Mouse (Mus musculus): ENCODE data around the gene Smarcc2.

The Smarcc2 gene

DNA sequence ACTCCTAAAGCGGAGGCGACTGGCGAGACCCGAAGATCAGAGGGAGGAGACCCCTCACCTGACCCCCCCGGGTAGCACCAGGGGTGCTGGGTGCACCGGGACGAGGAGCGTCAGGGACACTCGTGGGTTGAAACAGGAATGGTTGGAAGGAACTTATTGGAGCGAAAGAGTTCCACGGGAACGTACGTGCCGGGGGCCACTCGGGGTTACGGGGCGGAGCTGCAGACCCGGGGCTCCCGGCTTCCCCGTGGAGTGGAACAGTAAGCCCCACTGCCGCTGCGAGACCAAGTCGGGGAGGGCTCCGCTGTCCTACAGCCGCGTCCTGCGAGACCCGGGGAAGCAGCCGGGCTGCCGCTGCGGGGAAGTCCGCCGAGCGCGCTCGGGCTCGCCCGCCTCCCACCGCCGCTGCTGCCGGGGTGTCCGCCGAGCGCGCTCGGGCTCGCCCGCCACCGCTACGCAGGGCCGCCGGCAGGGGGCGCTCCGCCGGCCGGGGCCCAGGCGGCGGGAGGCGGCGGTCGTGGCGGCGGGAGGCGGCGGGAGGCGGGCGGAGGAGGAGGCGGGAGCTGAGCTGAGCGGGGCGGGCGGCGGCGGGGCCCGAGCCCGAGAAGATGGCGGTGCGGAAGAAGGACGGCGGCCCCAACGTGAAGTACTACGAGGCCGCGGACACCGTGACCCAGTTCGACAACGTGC lies at the start of gene Smarcc2:
Smarcc2 (plus strand) TSS at position 530 of the 690 bp plus-strand sequence.
- peak; percentile 89 for DNase-seq

DNA sequence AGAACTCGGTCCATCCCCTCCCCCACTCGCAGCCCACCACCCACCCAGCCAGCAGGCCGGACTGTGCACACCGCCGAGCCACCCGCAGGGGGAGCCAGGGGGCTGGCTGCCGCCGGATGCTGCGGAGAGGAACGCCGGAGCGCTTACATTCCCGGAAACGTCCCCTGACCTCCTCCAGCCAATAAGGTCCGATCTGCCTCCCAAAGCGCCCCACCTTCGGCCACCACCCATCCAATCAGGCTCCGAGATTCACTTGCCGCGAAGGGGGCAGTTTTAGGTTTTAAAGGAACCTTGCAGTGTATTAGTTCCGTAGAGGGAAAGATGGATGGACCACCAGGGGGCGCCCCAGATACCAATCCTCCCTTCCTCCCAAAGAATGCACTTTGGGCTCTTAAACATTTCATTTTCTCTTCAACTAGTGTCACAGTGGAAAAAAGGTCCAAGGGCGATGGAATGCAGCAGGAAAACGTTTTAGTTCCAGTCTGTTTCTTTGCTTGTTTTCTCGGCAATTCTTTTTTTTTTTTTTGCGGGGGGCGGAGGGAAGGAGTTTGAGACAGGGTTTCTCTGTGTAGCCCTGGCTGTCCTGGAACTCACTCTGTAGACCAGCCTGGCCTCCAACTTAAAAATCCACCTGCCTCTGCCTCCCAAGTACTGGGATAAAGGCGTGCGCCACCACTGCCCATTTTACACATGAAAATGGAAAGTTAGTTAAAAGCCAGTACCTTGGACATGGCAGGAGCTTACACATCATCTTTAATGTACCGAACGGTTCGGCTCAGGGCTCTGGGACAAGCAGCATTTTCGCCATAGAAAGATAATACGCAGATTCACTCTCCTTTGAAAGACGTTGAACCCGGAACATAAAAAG lies 49.1 kb upstream of the Smarcc2 start:
- peak; percentile 99 for DNase-seq

DNA sequence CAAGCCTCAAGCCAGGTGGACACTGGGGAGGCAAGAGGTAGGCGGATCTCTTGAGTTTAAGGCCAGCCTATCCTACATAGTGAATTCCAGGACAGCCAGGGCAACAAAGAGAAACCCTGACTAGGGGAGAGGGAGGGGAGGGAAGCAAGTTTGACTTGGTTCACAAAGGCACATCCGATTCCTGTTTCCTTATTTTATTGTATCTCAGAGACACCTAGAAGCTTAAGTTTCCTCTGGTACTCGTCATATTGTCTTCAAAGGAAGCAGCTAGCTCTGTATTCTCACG lies 48.5 kb upstream of the Smarcc2 start:
- no peak for DNase-seq

DNA sequence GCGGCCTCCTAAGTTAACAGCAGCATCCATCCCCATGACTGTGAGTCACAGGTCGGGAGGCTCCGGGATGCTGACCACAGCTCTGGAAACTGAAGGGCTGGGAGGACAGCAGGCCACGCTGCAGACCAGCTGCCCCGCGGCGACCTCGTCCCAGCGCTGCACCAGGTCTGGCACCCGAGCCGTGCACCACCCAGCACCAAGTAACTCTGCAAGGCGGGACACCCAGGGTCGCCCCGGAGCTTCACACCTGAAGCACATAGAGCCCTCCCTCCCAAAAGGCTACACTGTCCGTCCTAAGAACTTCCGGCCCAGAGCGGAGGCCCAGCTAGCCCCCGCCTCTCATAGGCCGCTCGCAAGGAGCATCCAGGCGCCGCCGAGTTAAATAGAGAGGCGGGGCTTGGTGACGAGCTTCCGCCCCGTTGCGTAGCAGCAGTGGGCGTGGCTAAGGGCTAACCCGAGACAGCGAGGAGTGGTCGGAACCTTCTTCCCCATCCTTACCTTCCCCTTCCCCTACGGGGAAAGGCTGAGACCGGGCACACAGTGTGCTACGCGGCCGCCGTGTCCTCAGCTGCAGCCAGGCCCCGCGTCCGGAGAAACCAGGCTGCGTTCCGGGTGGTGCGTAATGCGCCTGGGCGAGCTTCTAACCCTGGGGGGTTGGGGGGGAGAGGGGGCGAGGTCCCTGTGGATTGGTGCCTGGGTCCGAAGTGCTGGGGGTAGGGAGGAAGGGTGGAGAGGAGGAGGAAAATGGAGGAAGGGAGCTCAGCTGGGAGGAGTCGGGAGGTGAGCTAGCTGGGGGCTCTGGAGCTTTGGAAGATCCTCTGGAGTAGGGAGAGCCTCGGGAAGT lies 47.6 kb upstream of the Smarcc2 start, which contains the start of the genes Nabp2 and Rnf41:
Nabp2 (minus strand) TSS at position 282 of the 844 bp plus-strand sequence.
Rnf41 (plus strand) TSS at position 447 of the 844 bp plus-strand sequence.
- DNase-seq = peak; percentile 98

DNA sequence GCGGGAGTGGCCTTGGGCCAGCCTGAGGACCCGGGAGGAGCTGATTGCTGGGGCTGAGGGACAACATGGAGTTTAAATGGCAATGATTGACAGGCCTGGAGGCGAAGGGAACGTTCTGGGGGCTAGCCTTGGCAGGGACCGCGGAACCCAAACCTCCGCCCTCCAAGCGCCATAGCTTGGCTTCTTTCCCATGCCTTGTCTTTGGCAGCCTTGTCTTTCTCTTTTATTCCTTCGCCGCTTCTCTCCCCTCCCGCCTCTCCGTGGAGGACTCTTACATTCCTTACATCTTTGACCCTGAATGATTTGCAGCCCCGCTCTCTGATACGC lies 47.0 kb upstream of the Smarcc2 start:
- peak; percentile 73 for DNase-seq

DNA sequence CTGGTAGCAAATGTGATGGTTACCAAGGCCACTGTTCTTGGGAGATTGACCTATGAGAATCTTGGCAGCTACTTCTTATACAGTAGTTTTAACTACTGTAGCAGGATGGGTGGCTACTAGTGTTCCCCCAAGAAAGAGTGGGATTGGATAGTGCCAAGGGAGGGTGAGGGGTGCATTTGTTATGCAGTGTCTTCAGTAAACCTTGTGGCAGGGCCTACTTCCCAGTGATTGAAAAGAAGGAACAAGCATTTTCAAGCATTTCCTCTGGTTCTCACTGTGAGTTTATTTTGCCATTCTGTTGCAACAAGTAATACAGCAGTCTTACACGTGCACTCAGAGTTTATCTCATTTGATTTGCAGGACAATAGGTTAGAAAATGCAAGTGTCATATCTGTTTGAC lies 46.5 kb upstream of the Smarcc2 start:
- no peak for DNase-seq

DNA sequence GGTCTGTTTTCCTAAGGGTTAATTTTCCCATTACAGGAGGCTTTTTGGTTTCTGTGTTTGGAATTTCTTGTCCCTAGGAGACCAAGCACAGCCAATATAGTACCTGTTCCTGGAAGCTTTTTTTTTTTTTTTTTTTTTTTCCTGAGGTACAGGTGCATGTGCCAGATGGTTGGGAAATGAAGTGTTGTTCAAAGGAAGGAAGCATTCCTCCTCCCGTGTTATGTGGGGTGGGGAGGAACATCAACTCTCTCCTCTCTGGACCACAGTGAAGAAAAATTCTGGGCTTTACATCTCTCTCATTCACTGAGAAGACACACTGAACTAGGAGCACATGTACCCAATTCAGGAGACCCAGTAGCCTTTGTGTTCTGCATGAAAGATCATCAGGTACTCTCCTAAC lies 46.0 kb upstream of the Smarcc2 start:
- no peak for DNase-seq

DNA sequence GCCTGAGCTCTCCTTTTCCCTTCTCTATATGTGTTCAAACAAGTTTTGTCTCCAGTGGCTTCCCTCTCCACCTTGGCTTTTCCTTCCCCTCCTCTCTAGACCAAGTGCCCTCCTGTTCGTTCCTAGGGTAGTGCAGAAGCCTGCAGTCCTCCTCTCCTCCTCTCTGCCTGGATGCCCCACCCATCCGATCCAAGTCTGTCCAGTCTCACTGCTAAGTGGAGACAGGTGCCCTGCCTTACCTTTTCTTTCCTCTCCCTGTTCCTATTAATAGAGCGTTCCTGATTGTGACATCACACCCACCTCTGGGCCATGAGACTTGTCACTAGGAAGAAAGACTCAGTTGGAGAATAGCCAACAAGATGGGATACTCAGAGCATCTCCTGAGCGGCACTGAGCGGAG lies 44.2 kb upstream of the Smarcc2 start:
- no peak for DNase-seq

DNA sequence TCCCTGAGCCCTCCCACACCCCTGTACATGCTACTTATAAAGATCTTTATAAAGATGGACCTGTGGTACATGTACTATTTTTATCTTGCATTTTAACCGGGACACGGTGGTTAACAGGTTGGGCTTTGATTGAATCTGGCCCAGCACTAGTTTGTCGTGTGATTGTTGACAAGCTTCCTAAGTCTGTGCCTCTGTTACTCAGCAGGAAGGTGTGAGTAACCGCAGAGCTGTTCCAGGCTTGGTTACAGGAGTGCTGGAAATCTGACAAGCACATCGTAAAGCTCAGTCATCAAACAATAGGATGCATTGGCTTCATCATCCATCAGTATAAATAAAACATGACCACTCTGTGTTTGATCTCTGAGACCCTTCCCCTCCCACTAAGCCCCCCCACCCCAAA lies 36.6 kb upstream of the Smarcc2 start:
- no peak for DNase-seq

DNA sequence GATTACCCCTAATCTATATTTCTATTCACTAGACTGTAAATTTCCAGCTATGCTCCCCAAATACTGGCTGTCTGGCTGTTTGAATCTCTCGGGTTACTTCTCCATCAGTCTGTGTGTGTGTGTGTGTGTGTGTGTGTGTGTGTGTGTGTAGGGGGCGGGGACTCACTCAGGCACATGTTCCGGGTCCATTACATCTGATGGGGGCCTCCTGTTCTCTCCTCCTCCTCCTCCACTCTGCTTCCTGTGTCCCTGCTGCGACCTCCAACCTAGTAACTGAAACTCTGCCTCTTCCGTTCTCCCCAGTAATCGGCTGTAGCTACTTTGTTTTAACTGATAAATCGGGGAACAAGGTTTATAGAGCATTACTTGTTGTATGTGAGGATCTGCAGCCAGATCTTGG lies 34.4 kb upstream of the Smarcc2 start:
- DNase-seq = no peak

DNA sequence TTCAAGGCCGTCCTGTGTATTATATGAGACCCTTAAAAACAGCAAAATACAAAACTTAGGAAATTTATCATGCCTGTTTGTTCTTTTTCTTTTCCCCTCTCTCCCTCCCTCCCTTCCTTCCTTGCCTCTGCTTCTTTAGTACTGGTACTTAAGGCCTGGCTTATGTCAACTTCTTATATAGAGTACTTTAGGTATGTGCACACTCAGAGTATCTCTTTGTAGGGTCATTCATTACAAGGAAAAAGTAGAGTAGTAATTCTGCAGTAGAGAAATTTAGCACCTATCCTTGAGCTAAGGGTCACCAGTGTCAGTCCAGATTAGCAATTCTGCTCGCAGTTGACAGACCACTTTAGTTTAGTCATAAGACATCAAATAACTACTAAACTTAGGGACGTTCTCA lies 33.8 kb upstream of the Smarcc2 start:
- DNase-seq = no peak

DNA sequence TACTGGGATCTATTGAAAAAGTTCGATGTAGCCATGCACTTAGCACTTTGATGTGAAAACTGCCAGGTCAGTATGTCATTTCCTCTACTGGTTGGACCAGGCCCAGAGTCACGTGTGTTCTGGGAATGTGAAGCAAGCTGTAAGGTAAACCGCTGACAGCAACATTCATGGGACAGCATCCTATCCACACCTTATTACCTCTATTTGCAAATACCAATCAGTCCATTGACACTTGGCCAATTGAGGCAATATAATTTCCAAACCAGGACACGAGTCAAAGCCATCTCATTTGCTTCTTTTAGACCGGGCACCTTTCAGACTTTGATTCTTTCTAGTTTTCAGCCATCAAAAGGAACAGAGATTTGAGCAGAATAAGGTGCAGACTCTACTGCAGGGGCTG lies 30.0 kb upstream of the Smarcc2 start:
- no peak for DNase-seq

DNA sequence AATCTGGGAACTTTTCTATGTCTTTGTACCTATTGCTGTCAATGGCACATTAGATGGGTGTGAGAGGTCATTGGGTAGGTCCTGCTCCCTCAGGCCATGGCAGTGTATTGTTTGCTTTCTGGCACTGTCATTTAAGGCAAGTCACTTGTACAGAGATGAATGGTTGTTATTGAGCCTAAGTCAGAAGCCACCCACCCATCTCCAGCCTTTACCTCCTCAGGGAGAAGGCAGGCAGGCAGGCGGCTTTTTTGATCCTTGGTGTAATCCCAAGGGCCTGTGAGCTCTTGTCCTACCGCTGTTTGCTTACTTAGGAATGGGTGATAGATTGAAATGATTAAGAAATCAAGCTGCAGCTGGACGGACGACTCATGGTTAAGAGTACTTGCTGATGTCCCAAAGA lies 29.6 kb upstream of the Smarcc2 start:
- no peak for DNase-seq

DNA sequence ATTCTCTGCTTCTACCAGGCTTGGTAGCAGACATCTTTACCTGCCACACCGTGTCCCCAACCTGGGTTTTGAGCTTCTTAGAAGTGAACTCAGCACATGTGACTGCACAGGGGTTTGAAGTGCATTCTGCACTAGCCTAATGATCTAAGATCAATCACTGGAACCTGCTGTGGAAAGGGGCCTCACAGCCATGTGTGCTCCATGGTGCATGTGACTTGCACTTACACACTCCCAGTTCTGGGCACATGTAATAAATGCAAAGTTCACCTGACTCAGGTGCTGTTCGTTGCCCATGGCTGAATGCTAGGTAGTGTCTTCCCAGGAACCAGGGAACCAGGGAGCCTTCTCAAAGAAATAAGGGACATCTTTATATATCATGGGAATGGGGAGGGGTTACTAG lies 25.6 kb upstream of the Smarcc2 start:
- no peak for DNase-seq

DNA sequence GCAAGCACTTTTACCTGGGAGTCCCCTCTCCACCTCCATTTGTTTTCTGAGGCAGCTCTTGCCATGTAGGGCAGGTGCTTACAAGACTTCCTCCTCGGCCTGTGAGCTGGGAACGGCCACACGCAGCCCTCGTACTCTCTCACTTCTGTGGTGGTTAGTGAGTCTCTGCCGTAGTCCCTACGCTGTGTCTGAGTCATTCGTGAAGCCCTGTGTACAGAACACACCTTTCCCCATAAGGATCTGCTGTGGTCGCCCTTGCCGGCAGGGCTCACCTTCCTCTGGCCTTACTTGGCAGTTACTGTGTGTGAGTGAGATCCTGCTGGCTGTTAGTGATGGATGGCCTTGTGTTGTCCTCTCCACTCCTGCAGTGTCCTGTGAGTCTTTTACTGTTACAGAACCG lies 24.4 kb upstream of the Smarcc2 start:
- DNase-seq = no peak

DNA sequence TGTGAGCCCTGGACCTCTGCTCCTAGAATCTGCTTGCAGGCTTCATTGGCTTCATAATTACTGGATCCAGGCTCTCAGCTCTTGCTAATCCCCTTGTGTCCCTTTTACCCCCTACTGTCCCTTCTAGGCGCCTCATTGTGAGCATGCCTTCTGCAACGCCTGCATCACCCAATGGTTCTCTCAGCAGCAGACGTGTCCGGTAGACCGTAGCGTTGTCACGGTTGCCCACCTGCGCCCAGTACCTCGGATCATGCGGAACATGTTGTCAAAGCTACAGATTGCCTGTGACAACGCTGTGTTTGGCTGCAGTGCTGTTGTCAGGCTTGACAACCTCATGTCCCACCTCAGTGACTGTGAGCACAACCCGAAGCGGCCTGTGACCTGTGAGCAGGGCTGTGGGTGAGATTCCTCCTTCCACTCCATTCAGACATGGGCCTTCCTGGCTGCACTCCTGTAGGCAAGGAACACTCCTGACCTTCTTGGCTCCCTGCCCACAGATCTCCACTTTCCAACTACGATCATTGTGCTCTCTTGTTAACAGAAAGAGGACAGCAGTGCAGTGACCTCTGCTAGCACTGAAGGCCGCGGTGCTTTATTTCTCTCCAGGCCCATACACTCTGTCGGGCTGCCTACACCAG lies 23.7 kb upstream of the Smarcc2 start:
- DNase-seq = peak; percentile 55

DNA sequence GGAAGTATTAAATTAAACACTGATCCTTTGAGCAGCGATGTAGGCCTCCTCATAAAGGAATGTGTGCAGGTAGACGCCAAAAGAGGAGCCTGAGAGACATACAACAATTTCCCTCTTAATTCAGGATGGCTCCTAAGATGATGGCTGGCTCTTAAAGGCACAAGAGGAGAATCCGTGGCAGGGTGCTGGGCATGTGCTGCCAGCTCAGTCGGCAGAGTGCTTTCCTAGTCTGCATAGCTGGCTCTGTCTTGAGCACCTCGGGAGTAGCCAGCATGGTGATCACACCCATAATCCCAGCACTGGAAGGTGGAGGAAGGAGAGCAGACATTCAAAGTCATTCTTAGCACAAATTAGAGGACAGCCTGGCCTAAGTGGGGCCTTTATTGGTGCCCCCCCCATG lies 23.2 kb upstream of the Smarcc2 start:
- no peak for DNase-seq

DNA sequence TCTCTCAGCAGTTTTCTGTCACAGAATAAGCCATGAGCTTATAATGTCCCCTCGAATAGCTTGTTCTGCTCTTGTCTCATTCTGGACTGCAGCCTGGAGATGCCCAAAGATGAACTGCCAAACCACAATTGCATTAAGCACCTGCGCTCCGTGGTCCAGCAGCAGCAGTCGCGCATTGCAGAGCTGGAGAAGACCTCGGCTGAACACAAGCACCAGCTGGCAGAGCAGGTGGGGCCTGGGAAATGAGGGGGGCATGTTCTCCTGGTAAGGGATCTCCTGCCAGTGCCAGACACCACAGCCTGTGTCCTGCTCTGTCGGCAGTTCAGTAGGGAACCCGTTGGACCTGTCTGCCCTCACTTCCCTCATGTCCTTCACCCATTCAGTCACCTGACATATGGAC lies 22.7 kb upstream of the Smarcc2 start:
- no peak for DNase-seq

DNA sequence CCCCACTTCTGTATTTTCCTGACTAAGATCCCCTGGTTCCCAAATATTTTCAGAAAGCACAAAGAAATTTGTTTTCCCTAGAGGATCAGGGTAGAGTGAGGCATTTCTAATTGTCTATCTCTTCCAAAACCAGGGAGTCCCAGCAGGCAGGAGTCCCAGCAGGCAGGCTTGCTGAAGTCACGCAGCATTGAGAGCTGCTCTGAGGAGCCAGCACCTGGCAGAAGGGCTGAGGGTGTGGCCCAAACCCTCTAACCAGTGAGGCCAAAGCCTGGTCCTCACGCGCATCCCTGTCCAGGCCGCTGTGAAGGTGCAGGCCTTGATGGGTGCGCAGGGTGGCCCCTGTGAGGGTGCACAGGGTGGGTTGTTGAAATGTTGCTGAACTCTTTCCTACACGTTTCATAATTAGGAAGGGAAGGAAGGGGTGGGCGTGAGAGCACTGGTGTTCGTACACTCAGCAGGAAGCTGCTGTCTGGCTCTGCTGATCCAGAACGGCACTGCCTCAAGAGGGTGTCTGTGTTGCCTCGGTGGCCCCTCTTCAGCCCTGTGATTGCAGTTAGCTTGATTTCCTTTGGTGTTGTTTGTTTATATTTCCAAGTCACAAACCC lies 20.3 kb upstream of the Smarcc2 start:
- DNase-seq = peak; percentile 37

DNA sequence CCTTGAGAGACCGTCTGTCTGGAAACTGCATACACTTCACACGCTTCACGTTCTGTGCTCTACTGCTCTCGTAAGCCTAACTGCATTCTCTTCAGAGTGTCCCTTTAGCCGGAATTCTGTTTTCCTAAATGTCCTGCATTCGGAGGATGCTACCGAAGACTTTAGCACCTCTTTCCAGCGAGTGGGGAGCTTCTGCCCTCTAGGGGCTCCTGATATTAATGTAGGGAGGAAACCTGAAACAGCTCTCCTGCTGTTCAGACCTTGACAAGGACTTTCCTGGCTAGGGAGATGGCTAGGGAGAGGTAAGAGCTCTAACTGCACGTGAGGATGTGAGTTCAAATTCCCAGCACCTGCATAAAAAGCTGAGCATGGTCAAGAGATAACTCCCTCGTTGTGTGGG lies 18.6 kb upstream of the Smarcc2 start:
- peak; percentile 46 for DNase-seq

DNA sequence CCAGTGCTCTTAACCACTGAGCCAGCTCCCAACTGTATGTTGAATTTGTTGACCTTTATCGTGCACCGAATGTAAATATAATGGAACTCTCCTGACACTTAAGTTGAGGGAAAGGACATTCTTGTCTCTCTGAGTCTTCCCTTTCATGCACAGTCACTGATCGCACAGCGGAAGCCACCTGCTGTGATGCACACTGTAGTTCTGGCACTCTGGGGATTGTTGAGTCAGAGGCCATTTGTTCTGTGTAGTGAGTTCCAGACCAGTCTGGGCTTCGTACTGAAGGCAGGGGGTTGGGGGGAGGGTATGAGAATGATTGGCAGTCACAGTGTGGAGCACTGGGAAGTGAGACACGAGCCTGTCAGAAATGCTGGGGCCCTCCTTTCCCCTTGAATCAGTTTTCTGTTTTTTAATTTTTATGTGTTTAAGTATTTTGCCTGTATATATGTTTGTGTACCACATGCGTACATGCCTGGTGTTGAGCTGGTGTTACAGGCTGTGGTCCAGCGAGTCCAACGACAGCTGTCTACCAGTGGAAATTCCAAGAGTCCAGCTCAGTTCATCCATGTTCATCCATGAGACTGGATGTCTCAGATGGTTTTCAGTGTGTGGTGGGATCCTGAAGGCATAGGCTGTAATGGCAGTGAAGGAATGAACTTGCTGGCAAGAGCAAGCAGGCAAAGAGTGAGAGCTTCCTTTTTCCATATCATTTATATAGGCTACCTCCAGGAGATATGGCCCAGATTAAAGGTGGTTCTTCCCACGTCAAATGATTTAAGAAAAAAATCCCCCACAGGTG lies 17.5 kb upstream of the Smarcc2 start:
- DNase-seq = no peak

DNA sequence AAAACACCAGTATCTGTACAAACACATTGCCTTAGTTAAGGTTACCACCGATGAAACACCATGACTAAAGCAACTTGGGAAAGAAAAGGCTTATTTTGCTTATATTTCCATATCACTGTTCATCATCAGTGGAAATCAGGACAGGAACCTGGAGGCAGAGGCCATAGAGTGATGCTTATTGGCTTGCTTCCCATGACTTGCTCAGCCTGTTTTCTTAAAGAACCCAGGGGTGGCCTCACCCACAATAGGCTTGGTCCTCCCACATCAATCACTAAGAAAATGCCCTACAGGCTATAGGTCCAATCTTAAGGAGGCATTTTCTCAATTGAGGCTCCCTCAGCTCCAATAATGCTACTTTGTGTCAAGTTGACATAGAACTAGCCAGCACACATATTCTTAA lies 16.3 kb upstream of the Smarcc2 start:
- no peak for DNase-seq
